Mouse (Mus musculus): ENCODE data around the gene Gpd2. TPM values are rescaled to one million over a fixed set of nuclear protein-coding genes. Genes with fewer than 3 reads are reported as not detected.

The Gpd2 gene
- polyA plus RNA-seq, 1 experiment from 2014 or later, result 22.2 TPM

- H3K27me3 ChIP-seq (replicated peaks), result no peaks in the 10 kb centered on the region
- WGBS, result 90% methylated on average over 7 of the region's 7 CpGs
- H3K4me1 ChIP-seq (replicated peaks), result no peaks in the 10 kb centered on the region
- no peaks in the 10 kb centered on the region for H3K9me3 ChIP-seq
- no peak overlapping the region for H3K27ac ChIP-seq
- H3K9ac ChIP-seq, result no peak overlapping the region
- no peak overlapping the region for H3K4me3 ChIP-seq (replicated peaks)
- no peak overlapping the region for H3K4me2 ChIP-seq (replicated peaks)
- no peak for ATAC-seq
- H3K36me3 ChIP-seq, result no peaks in the 10 kb centered on the region
These were observed 137.9 kb downstream of the Gpd2 start for GRCm38 (mm10) chr2:57375138-57375837.

GRCm38 (mm10) chr2:57378147-57378889 is 140.9 kb downstream of the Gpd2 start:
- Histone ChIP-seq H3K4me3 (replicated peaks) (no peak overlapping the region), H3K36me3 (no peaks in the 10 kb centered on the region), H3K9me3 (no peaks in the 10 kb centered on the region), H3K9ac (no peak overlapping the region), H3K4me1 (replicated peaks) (no peaks in the 10 kb centered on the region), H3K4me2 (replicated peaks) (no peak overlapping the region), H3K27me3 (replicated peaks) (no peaks in the 10 kb centered on the region), H3K27ac (no peak overlapping the region)
- 46% methylated on average over 8 of the region's 8 CpGs for WGBS
- ATAC-seq, result no peak

GRCm38 (mm10) chr2:57384625-57385024 is 147.2 kb downstream of the Gpd2 start:
- no peak for ATAC-seq
- H3K4me3 ChIP-seq (replicated peaks), result no peak overlapping the region
- no peaks in the 10 kb centered on the region for H3K36me3 ChIP-seq
- H3K4me2 ChIP-seq (replicated peaks), result no peak overlapping the region
- no peak overlapping the region for H3K9ac ChIP-seq
- H3K27me3 ChIP-seq (replicated peaks), result no peaks in the 10 kb centered on the region
- no peaks in the 10 kb centered on the region for H3K4me1 ChIP-seq (replicated peaks)
- WGBS, result 81% methylated on average over 2 of the region's 2 CpGs
- H3K27ac ChIP-seq, result no peak overlapping the region
- H3K9me3 ChIP-seq, result no peaks in the 10 kb centered on the region

GRCm38 (mm10) chr2:57387816-57388215 is 150.4 kb downstream of the Gpd2 start:
- Histone ChIP-seq H3K4me2 (replicated peaks) (no peak overlapping the region), H3K27ac (no peak overlapping the region), H3K9me3 (no peaks in the 10 kb centered on the region), H3K36me3 (no peaks in the 10 kb centered on the region), H3K27me3 (replicated peaks) (no peaks in the 10 kb centered on the region), H3K4me3 (replicated peaks) (no peak overlapping the region), H3K9ac (no peak overlapping the region), H3K4me1 (replicated peaks) (no peaks in the 10 kb centered on the region)
- 49% methylated on average over 7 of the region's 7 CpGs for WGBS
- no peak for ATAC-seq

- Histone ChIP-seq H3K9ac (no peak overlapping the region), H3K4me1 (replicated peaks) (no peaks in the 10 kb centered on the region), H3K9me3 (no peaks in the 10 kb centered on the region), H3K4me3 (replicated peaks) (no peak overlapping the region), H3K4me2 (replicated peaks) (no peak overlapping the region), H3K27ac (no peak overlapping the region), H3K36me3 (no peaks in the 10 kb centered on the region), H3K27me3 (replicated peaks) (no peaks in the 10 kb centered on the region)
- 80% methylated on average over 4 of the region's 4 CpGs for WGBS
- ATAC-seq, result no peak
These were observed 157.6 kb downstream of the Gpd2 start for GRCm38 (mm10) chr2:57395071-57395470.

- H3K9me3 ChIP-seq, result no peaks in the 10 kb centered on the region
- no peaks in the 10 kb centered on the region for H3K4me1 ChIP-seq (replicated peaks)
- H3K27me3 ChIP-seq (replicated peaks), result no peaks in the 10 kb centered on the region
- H3K4me2 ChIP-seq (replicated peaks), result no peak overlapping the region
- WGBS, result 93% methylated on average over 13 of the region's 13 CpGs
- H3K36me3 ChIP-seq, result no peaks in the 10 kb centered on the region
- ATAC-seq, result no peak
- H3K9ac ChIP-seq, result no peak overlapping the region
- no peak overlapping the region for H3K27ac ChIP-seq
- no peak overlapping the region for H3K4me3 ChIP-seq (replicated peaks)
These were observed 158.6 kb downstream of the Gpd2 start for GRCm38 (mm10) chr2:57396061-57396460.

GRCm38 (mm10) chr2:57397727-57398126 is 160.3 kb downstream of the Gpd2 start:
- no peak overlapping the region for H3K4me2 ChIP-seq (replicated peaks)
- H3K9me3 ChIP-seq, result no peaks in the 10 kb centered on the region
- no peak overlapping the region for H3K9ac ChIP-seq
- no peaks in the 10 kb centered on the region for H3K27me3 ChIP-seq (replicated peaks)
- no peak overlapping the region for H3K4me3 ChIP-seq (replicated peaks)
- no peaks in the 10 kb centered on the region for H3K36me3 ChIP-seq
- no peaks in the 10 kb centered on the region for H3K4me1 ChIP-seq (replicated peaks)
- WGBS, result 91% methylated on average over 3 of the region's 3 CpGs
- no peak for ATAC-seq
- H3K27ac ChIP-seq, result no peak overlapping the region

GRCm38 (mm10) chr2:57407414-57408019 is 170.1 kb downstream of the Gpd2 start:
- 75% methylated on average over 4 of the region's 4 CpGs for WGBS
- Histone ChIP-seq H3K9me3 (no peaks in the 10 kb centered on the region), H3K4me3 (replicated peaks) (no peak overlapping the region), H3K27me3 (replicated peaks) (no peaks in the 10 kb centered on the region), H3K27ac (no peak overlapping the region), H3K4me1 (replicated peaks) (no peaks in the 10 kb centered on the region), H3K36me3 (no peaks in the 10 kb centered on the region), H3K9ac (no peak overlapping the region), H3K4me2 (replicated peaks) (no peak overlapping the region)
- no peak for ATAC-seq

- Histone ChIP-seq H3K4me1 (replicated peaks) (no peaks in the 10 kb centered on the region), H3K4me3 (replicated peaks) (no peak overlapping the region), H3K27me3 (replicated peaks) (no peaks in the 10 kb centered on the region), H3K4me2 (replicated peaks) (no peak overlapping the region), H3K9ac (no peak overlapping the region), H3K27ac (no peak overlapping the region), H3K36me3 (no peaks in the 10 kb centered on the region), H3K9me3 (no peaks in the 10 kb centered on the region)
- 88% methylated on average over 4 of the region's 4 CpGs for WGBS
- ATAC-seq, result no peak
These were observed 171.0 kb downstream of the Gpd2 start for GRCm38 (mm10) chr2:57408413-57408812.

GRCm38 (mm10) chr2:57411551-57411950 is 174.1 kb downstream of the Gpd2 start:
- H3K27ac ChIP-seq, result no peak overlapping the region
- H3K27me3 ChIP-seq (replicated peaks), result no peaks in the 10 kb centered on the region
- ATAC-seq, result no peak
- no peak overlapping the region for H3K4me2 ChIP-seq (replicated peaks)
- H3K4me3 ChIP-seq (replicated peaks), result no peak overlapping the region
- no peaks in the 10 kb centered on the region for H3K9me3 ChIP-seq
- no peak overlapping the region for H3K9ac ChIP-seq
- no peaks in the 10 kb centered on the region for H3K4me1 ChIP-seq (replicated peaks)
- WGBS, result 90% methylated on average over 2 of the region's 2 CpGs
- no peaks in the 10 kb centered on the region for H3K36me3 ChIP-seq

- no peak for ATAC-seq
- Histone ChIP-seq H3K27ac (no peak overlapping the region), H3K9ac (no peak overlapping the region), H3K36me3 (no peaks in the 10 kb centered on the region), H3K4me2 (replicated peaks) (no peak overlapping the region), H3K9me3 (no peaks in the 10 kb centered on the region), H3K4me3 (replicated peaks) (no peak overlapping the region), H3K4me1 (replicated peaks) (no peaks in the 10 kb centered on the region), H3K27me3 (replicated peaks) (no peaks in the 10 kb centered on the region)
- WGBS, result 86% methylated on average over 9 of the region's 9 CpGs
These were observed 177.2 kb downstream of the Gpd2 start for GRCm38 (mm10) chr2:57414550-57415160.

- Histone ChIP-seq H3K9ac (no peak overlapping the region), H3K36me3 (no peaks in the 10 kb centered on the region), H3K4me3 (replicated peaks) (no peak overlapping the region), H3K27ac (no peak overlapping the region), H3K27me3 (replicated peaks) (no peaks in the 10 kb centered on the region), H3K4me2 (replicated peaks) (no peak overlapping the region), H3K4me1 (replicated peaks) (no peaks in the 10 kb centered on the region), H3K9me3 (no peaks in the 10 kb centered on the region)
- no peak for ATAC-seq
- WGBS, result 80% methylated on average over 1 of the region's 1 CpGs
These were observed 179.3 kb downstream of the Gpd2 start for GRCm38 (mm10) chr2:57416711-57417110.

Data from intestine, embryonic 15.5 days (tissue).